Mouse (Mus musculus) common myeloid progenitor, adult 5-6 weeks (primary cell): ENCODE results near the gene Msgn1. TPM values are rescaled to one million over a fixed set of nuclear protein-coding genes. Genes with fewer than 3 reads are reported as not detected.
A peak's percentile ranks its signal among the peaks of the same experiment; 100 is the strongest.

Source experiments
- ATAC-seq: replicated peaks from 2 replicates; pipeline ENCODE4 v1.8.0; 2016; ENCODE audit warnings: low read depth, mild to moderate bottlenecking, moderate TSS enrichment, inconsistent platforms; ENCODE audit not compliant: poor library complexity, severe bottlenecking
- total RNA-seq: library from RNA; stranded (forward); fragments of 200-1000, 187-1606 nt; gene quantifications from 2 replicates; pipeline ENCODE4 v1.2.3, GENCODE M21; 2017

Msgn1 gene
- total RNA-seq, result not detected in 2 replicates

- no peak for ATAC-seq
These were observed at the start of gene Msgn1 for GRCm38 (mm10) chr12:11208872-11209271. Gene Msgn1 (minus strand): TSS chr12:11208972.

DNA sequence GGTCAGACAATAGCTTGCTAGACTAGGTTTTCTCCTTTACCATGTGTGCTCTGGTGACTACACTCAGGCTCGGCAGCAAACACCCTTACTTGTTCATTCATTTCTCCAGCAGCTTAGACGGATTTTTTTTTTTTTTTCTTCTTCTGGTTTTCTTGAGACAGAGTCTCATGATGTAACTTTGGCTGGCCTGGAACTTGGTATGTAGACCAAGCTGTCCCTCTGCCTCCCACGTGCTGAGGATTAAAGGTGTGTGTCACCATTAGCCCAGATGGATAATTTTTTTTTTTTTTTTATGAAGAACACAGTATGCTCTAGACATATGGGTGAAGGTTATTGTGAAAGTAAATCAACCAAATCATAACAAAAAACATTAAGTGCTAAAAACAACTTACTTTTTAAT lies 41.5 kb upstream of the Msgn1 start:
- ATAC-seq, result no peak

DNA sequence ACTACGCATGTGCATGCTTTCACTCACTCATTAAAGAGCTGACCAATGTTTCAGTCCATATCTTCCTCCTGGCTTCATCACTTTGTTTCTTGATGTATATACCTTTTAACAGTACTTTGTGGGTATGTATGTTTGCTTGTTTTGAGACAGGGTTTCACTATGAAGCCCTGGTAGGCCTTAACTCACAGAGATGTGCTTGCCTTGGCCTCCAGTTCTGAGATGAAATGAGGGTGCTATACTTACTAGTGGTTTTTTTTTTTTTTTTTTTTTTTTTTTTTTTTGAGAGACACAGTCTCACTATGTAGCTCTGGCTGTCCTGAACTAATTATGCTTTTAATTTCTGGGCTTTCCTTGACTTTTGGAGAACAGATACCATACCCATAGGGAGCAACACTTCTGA lies 38.7 kb upstream of the Msgn1 start:
- no peak for ATAC-seq

DNA sequence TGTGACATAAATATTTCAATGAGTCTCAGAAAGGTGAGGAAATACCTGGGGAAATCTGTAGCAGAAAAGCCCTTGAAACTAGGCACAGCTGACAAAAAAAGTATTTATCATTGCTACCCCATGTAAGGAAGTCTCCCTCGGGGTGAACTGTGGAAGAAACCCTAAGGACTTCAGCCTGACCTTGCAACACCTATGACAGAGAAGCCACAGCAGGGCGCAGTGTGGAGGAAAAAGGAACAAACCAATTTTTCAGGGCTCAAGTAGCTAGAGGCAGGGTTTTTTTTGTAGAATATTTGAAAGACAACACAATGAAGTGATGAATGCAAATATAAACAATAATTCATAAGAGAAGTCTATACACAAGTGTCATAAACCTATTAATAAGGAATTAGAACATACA lies 27.2 kb upstream of the Msgn1 start:
- ATAC-seq, result no peak

DNA sequence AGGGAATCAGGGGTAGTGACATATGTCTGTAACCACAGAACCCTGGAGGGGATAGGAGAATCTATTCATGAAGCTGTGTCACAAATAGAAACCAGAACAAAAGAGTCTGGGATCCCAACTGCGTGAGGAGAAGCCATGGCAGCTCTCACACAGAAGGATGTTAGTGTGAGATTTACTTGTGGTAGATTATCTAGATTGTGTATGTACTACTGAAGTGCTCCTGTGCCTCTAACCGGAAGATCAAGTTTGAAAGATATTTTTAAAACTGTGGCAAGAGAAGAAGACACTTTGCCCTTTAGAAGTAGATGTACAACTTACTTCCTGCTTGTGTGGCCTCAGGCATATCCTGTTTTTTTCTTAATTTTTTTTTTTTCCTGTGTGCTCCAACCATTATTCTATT lies 21.5 kb upstream of the Msgn1 start:
- no peak for ATAC-seq

- ATAC-seq, result no peak
These were observed 17.9 kb upstream of the Msgn1 start for GRCm38 (mm10) chr12:11226529-11227268.

GRCm38 (mm10) chr12:11226123-11226522 lies 17.4 kb upstream of the Msgn1 start:
- ATAC-seq, result no peak

DNA sequence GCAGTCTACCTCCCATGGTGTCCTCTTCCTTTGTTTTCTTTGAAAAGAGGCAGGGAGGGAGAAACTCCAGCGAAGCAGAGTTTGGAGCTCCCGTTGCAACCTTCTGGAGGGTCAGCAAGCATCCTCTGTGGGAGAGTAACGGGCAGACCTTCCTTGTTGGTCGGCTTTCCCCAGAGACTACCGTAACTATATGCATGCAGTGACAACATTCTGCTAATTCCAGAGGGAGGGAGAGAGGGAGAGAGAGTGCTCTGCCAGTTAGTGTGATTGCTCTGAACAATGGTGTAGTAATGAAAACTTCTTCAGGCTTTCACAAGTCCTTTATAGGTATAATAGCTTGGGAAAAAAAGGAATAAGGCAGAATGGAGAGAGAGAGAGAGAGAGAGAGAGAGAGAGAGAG lies 15.9 kb upstream of the Msgn1 start:
- ATAC-seq, result no peak

DNA sequence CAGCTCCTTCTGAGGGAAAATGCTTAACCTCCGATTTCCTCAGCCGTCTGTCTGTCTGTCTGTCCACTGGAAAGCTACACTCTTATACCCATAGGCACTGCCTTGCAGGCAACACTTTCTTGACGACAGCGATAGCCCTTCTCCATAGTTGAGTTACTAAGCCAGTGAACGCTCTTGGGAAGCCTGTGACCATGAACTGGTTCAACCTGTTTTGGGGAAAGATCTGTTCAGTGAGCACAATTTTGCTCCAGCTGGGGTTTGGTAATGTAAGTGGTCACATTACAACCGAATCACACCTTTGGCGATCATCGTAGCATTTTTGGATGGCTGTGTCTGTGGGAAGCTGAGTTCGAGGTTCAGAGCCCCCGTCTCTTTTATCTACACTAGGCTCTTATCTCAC lies 14.3 kb upstream of the Msgn1 start:
- ATAC-seq, result no peak

DNA sequence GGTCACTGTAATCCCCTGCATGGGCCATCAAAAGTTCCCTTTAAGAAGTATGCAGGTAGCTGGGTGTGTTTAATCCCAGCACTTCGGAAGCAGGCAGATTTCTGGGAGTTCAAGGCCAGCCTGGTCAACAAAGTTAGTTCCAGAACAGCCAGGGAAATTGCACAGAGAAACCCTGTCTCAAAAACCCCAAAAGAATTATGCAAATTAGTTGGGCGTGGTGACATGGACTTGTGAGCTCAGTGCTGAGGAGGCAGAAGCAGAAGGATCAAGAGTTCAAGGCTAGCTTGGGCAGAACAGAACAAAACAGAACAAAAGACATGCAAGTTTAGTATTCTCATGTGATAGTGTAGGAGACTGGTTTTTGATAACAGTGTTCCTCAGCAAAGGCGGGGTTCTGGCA lies 13.8 kb upstream of the Msgn1 start:
- no peak for ATAC-seq

DNA sequence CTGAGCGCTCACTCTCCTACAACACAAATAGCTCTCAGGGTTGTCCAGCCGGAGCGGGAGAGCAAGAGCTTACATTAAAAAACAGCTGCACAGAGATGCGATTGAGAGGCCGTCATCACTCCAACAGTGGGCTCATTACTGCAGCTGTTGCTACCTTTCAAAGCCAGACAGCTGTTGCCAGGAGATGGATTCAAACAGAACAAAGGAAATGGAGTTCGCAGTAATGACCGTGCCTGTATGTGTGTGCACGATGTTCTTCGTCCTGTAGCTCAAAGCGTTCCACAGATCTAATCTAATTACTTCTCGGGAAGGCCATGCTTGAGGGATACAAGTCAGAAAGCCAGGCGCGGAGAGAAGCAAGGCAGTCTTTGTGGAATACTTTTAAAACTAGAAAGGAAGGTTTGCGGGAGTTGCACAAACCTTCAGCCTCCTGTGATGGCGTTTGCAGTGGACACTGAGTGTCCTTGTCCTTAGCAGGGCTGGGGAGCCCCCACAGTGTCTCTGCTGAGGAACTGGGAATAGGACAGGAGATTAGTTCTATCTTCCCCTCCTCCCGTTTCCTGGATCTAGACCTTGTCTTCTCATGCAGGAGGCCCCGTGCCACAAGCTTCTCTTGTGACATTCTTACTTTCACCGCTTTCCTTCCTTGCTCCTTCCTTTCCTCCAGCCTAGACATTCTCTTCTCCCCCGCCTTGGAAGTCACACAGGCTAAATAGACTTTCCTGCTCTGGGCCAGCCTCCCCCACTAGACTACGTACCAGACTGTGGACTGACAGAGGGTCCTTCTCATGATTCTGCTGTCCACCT lies 13.0 kb upstream of the Msgn1 start:
- ATAC-seq, result no peak

DNA sequence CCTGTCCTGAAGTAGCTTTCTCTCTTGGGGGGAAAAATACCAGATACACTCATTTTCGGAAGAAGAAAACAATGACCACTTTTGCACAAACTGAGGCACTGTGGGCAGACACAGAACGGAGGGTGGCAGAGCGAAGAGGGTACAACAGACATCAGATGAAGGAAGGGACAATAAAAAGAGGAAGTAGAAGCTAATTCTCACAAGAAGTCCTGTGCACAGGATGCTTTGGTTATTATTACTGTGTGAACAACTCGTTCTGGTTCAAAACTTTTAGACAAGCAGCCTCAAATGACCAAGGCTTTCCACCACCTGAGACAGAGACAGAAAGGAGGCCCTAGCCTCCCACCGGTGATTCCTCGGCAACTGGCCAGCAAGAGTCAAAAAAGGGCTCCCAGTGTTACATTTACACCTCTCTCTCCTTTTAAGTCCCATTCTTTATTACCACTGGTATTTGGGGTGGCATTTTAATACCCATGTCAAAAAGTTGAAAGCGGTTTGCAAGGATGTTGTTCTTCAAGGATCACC lies 9.0 kb upstream of the Msgn1 start:
- peak; percentile 87 for ATAC-seq

DNA sequence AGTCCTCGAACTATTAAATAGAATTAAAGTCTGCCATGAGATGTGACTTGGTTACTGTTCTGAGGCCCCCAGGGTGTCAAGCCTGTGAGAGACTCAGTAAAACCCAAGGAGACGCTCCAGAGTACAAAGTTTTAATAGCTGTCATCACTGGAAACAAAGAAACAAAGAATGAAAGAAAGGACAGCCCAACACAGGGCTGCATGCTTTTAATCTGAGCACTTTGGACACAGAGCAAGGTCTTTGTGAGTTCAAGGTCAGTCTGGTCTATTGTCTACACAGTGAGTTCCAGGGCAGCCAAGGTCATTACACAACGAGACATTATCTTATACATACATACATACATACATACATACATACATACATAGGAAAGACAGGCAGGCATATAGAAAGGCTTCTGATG lies 7.7 kb upstream of the Msgn1 start:
- no peak for ATAC-seq

- ATAC-seq, result no peak; the same call in 1 of the 2 replicates
These were observed 6.8 kb upstream of the Msgn1 start for GRCm38 (mm10) chr12:11215555-11215954.

GRCm38 (mm10) chr12:11214776-11215175 lies 6.0 kb upstream of the Msgn1 start:
- no peak for ATAC-seq

GRCm38 (mm10) chr12:11212881-11213280 lies 4.1 kb upstream of the Msgn1 start:
- no peak for ATAC-seq

- ATAC-seq, result 0 out of 2 replicates have a peak, but pooled peaks have one; percentile 15
These were observed 1.6 kb upstream of the Msgn1 start for GRCm38 (mm10) chr12:11210361-11210760.

GRCm38 (mm10) chr12:11209636-11210035 lies 864 bp upstream of the Msgn1 start:
- peak; percentile 85 for ATAC-seq

- no peak for ATAC-seq
These were observed 2.5 kb downstream of the Msgn1 start for GRCm38 (mm10) chr12:11206321-11206720.

- ATAC-seq, result no peak
These were observed 4.8 kb downstream of the Msgn1 start for GRCm38 (mm10) chr12:11203694-11204665.
